22 mouse cellular contexts compared by ENCODE assay signal in genomic region chr7:126856741-126857420, GRCm38 (mm10). TPM values are rescaled to one million over a fixed set of nuclear protein-coding genes. Genes with fewer than 3 reads are reported as not detected.
DNase-seq lines count a peak whose midpoint lies in the region; ATAC-seq lines count a peak whose summit lies in the region.
"Had no signal": no experiment of that assay in that cellular context is flagged by ENCODE, and none has a peak within 500 bp of the region (broad histone marks: within the 10 kb centered on the region; RNA-seq: fewer than 3 reads in every experiment).

No protein-coding gene starts in this region.

- H3K27me3 ChIP-seq in limb, embryonic 12.5 days: no peaks in the 10 kb centered on the region
- H3K27me3 ChIP-seq in limb, embryonic 10.5 days (ENCODE audit: low read depth, poor library complexity, severe bottlenecking): 0 out of 2 replicates have a peak, but pooled peaks cover under 1% of the 10 kb centered on the region
- H3K27me3 ChIP-seq in midbrain, embryonic 15.5 days (replicated peaks): no peaks in the 10 kb centered on the region
- H3K27me3 ChIP-seq: CH12.LX; neural tube, embryonic 12.5 days had no signal

- no peaks in the 10 kb centered on the region for H3K9me3 ChIP-seq in limb, embryonic 12.5 days
- no peaks in the 10 kb centered on the region for H3K9me3 ChIP-seq in limb, embryonic 10.5 days (replicated peaks)
- no peaks in the 10 kb centered on the region for H3K9me3 ChIP-seq in midbrain, embryonic 15.5 days
- H3K9me3 ChIP-seq: neural tube, embryonic 12.5 days had no signal

- peaks cover 9% of the 10 kb centered on the region for H3K4me1 ChIP-seq in limb, embryonic 12.5 days (replicated peaks)
- H3K4me1 ChIP-seq in limb, embryonic 10.5 days: peaks cover 9% of the 10 kb centered on the region
- peaks cover 9% of the 10 kb centered on the region for H3K4me1 ChIP-seq in midbrain, embryonic 15.5 days

- 0 out of 2 replicates have a peak overlapping the region, but pooled peaks have one; percentile 34 for H3K9ac ChIP-seq in limb, embryonic 12.5 days (replicated peaks)
- H3K9ac ChIP-seq in midbrain, embryonic 15.5 days: no peak overlapping the region
- H3K9ac ChIP-seq: hindbrain, embryonic 14.5 days; neural tube, embryonic 12.5 days had no signal

- no peak overlapping the region for H3K4me3 ChIP-seq in limb, embryonic 12.5 days (replicated peaks)
- no peak overlapping the region for H3K4me3 ChIP-seq in limb, embryonic 10.5 days
- H3K4me3 ChIP-seq in midbrain, embryonic 15.5 days: no peak overlapping the region
- H3K4me3 ChIP-seq: left cerebral cortex, adult 2 months; neural tube, embryonic 12.5 days had no signal

- ATAC-seq in limb, embryonic 12.5 days (ENCODE audit: insufficient number of reproducible peaks, insufficient read depth, low FRiP score, low TSS enrichment, low read depth): no peak
- ATAC-seq in midbrain, embryonic 15.5 days (replicated peaks): no peak
- ATAC-seq in erythroid progenitor cell, adult 5-6 weeks (replicated peaks; ENCODE audit: low FRiP score, poor library complexity, severe bottlenecking): no peak
- ATAC-seq: midbrain, embryonic 16.5 days had no signal

- 75% methylated on average over 9 of the region's 9 CpGs for WGBS in limb, embryonic 12.5 days
- 83% methylated on average over 9 of the region's 9 CpGs for WGBS in limb, embryonic 10.5 days
- 76% methylated on average over 9 of the region's 9 CpGs for WGBS in midbrain, embryonic 15.5 days

- no peak overlapping the region for H3K27ac ChIP-seq in limb, embryonic 12.5 days
- H3K27ac ChIP-seq in limb, embryonic 10.5 days: no peak overlapping the region
- no peak overlapping the region for H3K27ac ChIP-seq in midbrain, embryonic 15.5 days
- H3K27ac ChIP-seq: hindbrain, embryonic 14.5 days; left cerebral cortex, adult 2 months; neural tube, embryonic 12.5 days had no signal

- peaks cover 88% of the 10 kb centered on the region for H3K36me3 ChIP-seq in limb, embryonic 12.5 days
- H3K36me3 ChIP-seq in limb, embryonic 10.5 days: peaks cover 91% of the 10 kb centered on the region
- peaks cover 12% of the 10 kb centered on the region; the same call in 1 of the 2 replicates for H3K36me3 ChIP-seq in midbrain, embryonic 15.5 days (replicated peaks)

- no peak for DNase-seq in limb, embryonic 10.5 days (ENCODE audit: low spot score)
- peak; percentile 49 for DNase-seq in T-cell, adult 2 months (ENCODE audit: low spot score)
- peak; percentile 53 for DNase-seq in naive thymus-derived CD4-positive, alpha-beta T cell, adult 2 months (ENCODE audit: low read depth)
- peak; percentile 69 for DNase-seq in thymus, postnatal 25 days
- DNase-seq in cerebellum, adult 11-12 months: no peak
- DNase-seq: cerebellum, adult 11 months; gastrocnemius, postnatal 36 days; kidney, adult 18-20 months had no signal

- no peak overlapping the region for H3K4me2 ChIP-seq in limb, embryonic 12.5 days
- H3K4me2 ChIP-seq in midbrain, embryonic 15.5 days: no peak overlapping the region
- H3K4me2 ChIP-seq: hindbrain, embryonic 14.5 days; neural tube, embryonic 12.5 days had no signal

RNA-seq across cellular contexts. Expression of gene Hirip3, which starts 4.9 kb away (rescaled TPM):
- polyA plus RNA-seq in limb, embryonic 12.5 days (2016; fragmentation: Nextera tagmentation; extraction: Ambion mirVana): 46.1 and 50.7 TPM in 2 replicates
- 51.9 and 57.2 TPM in 2 replicates for polyA plus RNA-seq in limb, embryonic 10.5 days (2016; fragmentation: Nextera tagmentation; extraction: Ambion mirVana)
- polyA plus RNA-seq in midbrain, embryonic 15.5 days (2015; fragmentation: Nextera tagmentation; extraction: Ambion mirVana): 16.7 and 22.8 TPM in 2 replicates
- 50.8 and 63.3 TPM in 2 replicates for total RNA-seq in erythroid progenitor cell, adult 5-6 weeks (2015; ENCODE audit: low replicate concordance)
- total RNA-seq in erythroid progenitor cell, adult 5-6 weeks (2017; ENCODE audit: low replicate concordance): 193 and 296 TPM in 2 replicates

RNA-seq across cellular contexts. Expression of gene Ino80e, which starts 5.3 kb away (rescaled TPM):
- 93.3 and 101 TPM in 2 replicates for polyA plus RNA-seq in limb, embryonic 12.5 days (2016; fragmentation: Nextera tagmentation; extraction: Ambion mirVana)
- polyA plus RNA-seq in limb, embryonic 10.5 days (2016; fragmentation: Nextera tagmentation; extraction: Ambion mirVana): 117 and 131 TPM in 2 replicates
- polyA plus RNA-seq in midbrain, embryonic 15.5 days (2015; fragmentation: Nextera tagmentation; extraction: Ambion mirVana): 94.4 and 100 TPM in 2 replicates
- 19.1 and 20.1 TPM in 2 replicates for total RNA-seq in erythroid progenitor cell, adult 5-6 weeks (2015; ENCODE audit: low replicate concordance)
- 20.2 and 30.4 TPM in 2 replicates for total RNA-seq in erythroid progenitor cell, adult 5-6 weeks (2017; ENCODE audit: low replicate concordance)

RNA-seq across cellular contexts. Expression of gene Doc2a, which starts 9.7 kb away (rescaled TPM):
- polyA plus RNA-seq in limb, embryonic 12.5 days (2016; fragmentation: Nextera tagmentation; extraction: Ambion mirVana): 1.5 and 2.3 TPM in 2 replicates
- 1.0 and 1.9 TPM in 2 replicates for polyA plus RNA-seq in limb, embryonic 10.5 days (2016; fragmentation: Nextera tagmentation; extraction: Ambion mirVana)
- polyA plus RNA-seq in midbrain, embryonic 15.5 days (2015; fragmentation: Nextera tagmentation; extraction: Ambion mirVana): 19.8 and 23.8 TPM in 2 replicates
- total RNA-seq in erythroid progenitor cell, adult 5-6 weeks (2015; ENCODE audit: low replicate concordance): not detected in 2 replicates
- total RNA-seq in erythroid progenitor cell, adult 5-6 weeks (2017; ENCODE audit: low replicate concordance): not detected in 2 replicates
- total RNA-seq: gastrocnemius, postnatal 36 days had no signal
- polyA plus RNA-seq: small intestine, adult 2 months had no signal

RNA-seq across cellular contexts. Expression of gene 4930451I11Rik, which starts 25.4 kb away (rescaled TPM):
- not detected in 2 replicates for polyA plus RNA-seq in limb, embryonic 12.5 days (2016; fragmentation: Nextera tagmentation; extraction: Ambion mirVana)
- polyA plus RNA-seq in limb, embryonic 10.5 days (2016; fragmentation: Nextera tagmentation; extraction: Ambion mirVana): not detected in 2 replicates
- not detected in 2 replicates for polyA plus RNA-seq in midbrain, embryonic 15.5 days (2015; fragmentation: Nextera tagmentation; extraction: Ambion mirVana)
- not detected in 2 replicates for total RNA-seq in erythroid progenitor cell, adult 5-6 weeks (2015; ENCODE audit: low replicate concordance)
- total RNA-seq in erythroid progenitor cell, adult 5-6 weeks (2017; ENCODE audit: low replicate concordance): not detected in 2 replicates
- total RNA-seq: adrenal gland, postnatal 4 days; CH12.LX; gastrocnemius, postnatal 36 days; layer of hippocampus, adult 18-20 months; left cerebral cortex, adult 2 months had no signal
- polyA plus RNA-seq: frontal cortex, adult 2 months; heart, embryonic 14.5 days; limb, embryonic 14.5 days; midbrain, embryonic 16.5 days; neural tube, embryonic 12.5 days; small intestine, adult 2 months had no signal

RNA-seq across cellular contexts. Expression of gene Taok2, which starts 27.6 kb away (rescaled TPM):
- 58.2 and 60.3 TPM in 2 replicates for polyA plus RNA-seq in limb, embryonic 12.5 days (2016; fragmentation: Nextera tagmentation; extraction: Ambion mirVana)
- polyA plus RNA-seq in limb, embryonic 10.5 days (2016; fragmentation: Nextera tagmentation; extraction: Ambion mirVana): 48.5 and 56.4 TPM in 2 replicates
- polyA plus RNA-seq in midbrain, embryonic 15.5 days (2015; fragmentation: Nextera tagmentation; extraction: Ambion mirVana): 66.8 and 70.9 TPM in 2 replicates
- total RNA-seq in erythroid progenitor cell, adult 5-6 weeks (2015; ENCODE audit: low replicate concordance): 23.1 and 38.2 TPM in 2 replicates
- 65.6 and 76.2 TPM in 2 replicates for total RNA-seq in erythroid progenitor cell, adult 5-6 weeks (2017; ENCODE audit: low replicate concordance)

Comparison
In these comparisons a context has a peak if more than half of its experiments do, and no peak if none do; other contexts are left out.
1. DNase-seq: peak in T-cell, adult 2 months (single experiment), naive thymus-derived CD4-positive, alpha-beta T cell, adult 2 months (single experiment) and thymus, postnatal 25 days (single experiment); none in limb, embryonic 10.5 days (single experiment) and cerebellum, adult 11-12 months (single experiment).